13 mouse cellular contexts compared by ENCODE assay signal in the genomic region with DNA sequence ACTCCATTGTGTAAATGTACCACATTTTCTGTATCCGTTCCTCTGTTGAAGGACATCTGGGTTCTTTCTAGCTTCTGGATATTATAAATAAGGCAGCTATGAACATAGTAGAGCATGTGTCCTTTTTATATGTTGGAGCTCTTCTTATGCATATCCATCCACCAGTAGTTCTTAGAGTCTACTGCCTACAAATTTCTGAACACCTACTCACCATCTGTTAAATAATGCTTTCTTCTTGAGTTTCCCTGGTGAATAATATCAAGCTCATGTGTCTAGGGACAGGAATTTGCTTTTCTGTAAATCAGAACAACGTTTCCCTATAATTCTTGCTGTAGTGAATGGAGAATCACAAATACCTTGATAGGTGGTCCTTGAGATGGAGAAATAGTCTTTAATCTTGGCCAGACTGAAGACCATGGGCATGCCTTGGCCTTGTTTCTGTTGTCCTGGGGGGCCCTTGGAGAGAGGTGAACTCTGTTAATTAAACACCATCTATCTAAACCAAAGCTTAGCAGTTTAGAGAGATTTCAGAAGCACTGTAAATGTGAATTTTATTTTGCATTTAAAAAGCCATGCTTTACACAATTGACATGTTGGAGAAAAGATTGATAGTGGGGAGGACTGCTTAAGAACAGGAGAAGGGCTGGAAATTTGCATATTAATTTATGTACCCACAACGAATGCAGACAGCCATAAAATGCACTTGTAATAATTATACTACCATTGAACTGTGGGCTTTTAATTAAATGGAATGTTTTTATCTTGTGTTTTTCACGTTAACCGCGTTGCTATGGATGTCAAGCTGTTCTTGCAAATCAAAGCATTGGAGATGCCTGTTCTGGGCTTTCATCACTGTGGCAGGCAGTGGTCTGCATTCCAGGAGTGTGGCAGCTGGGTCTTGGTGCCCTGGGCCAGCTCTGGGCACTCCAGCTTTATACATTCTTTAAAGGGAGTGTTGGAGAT.
A peak's percentile ranks its signal among the peaks of the same experiment; 100 is the strongest.
DNase-seq lines count a peak whose midpoint lies in the region; ATAC-seq lines count a peak whose summit lies in the region.
"Had no signal": no experiment of that assay in that cellular context is flagged by ENCODE, and none has a peak within 500 bp of the region (broad histone marks: within the 10 kb centered on the region; RNA-seq: fewer than 3 reads in every experiment).

No protein-coding gene starts in this region.

- H3K9ac ChIP-seq in forebrain, embryonic 14.5 days (ENCODE audit: low read length): no peak overlapping the region
- H3K9ac ChIP-seq in neural tube, embryonic 13.5 days: no peak overlapping the region
- H3K9ac ChIP-seq in kidney, embryonic 14.5 days (ENCODE audit: low read depth, low read length): no peak overlapping the region
- H3K9ac ChIP-seq: embryonic facial prominence, embryonic 13.5 days had no signal

- peaks cover 9% of the 10 kb centered on the region for H3K4me1 ChIP-seq in forebrain, embryonic 14.5 days (ENCODE audit: control insufficient read depth, insufficient read depth, low read length)
- peaks cover 16% of the 10 kb centered on the region for H3K4me1 ChIP-seq in neural tube, embryonic 13.5 days (replicated peaks)
- H3K4me1 ChIP-seq in kidney, embryonic 14.5 days (ENCODE audit: control insufficient read depth, insufficient read depth, low read length): no peaks in the 10 kb centered on the region
- H3K4me1 ChIP-seq: embryonic facial prominence, embryonic 13.5 days had no signal

- WGBS in forebrain, embryonic 14.5 days: 22% methylated on average over 6 of the region's 6 CpGs
- 29% methylated on average over 6 of the region's 6 CpGs for WGBS in neural tube, embryonic 13.5 days
- WGBS in kidney, embryonic 14.5 days: 53% methylated on average over 6 of the region's 6 CpGs

- H3K4me2 ChIP-seq in forebrain, embryonic 14.5 days (ENCODE audit: low read length): no peak overlapping the region
- no peak overlapping the region for H3K4me2 ChIP-seq in neural tube, embryonic 13.5 days
- no peak overlapping the region for H3K4me2 ChIP-seq in kidney, embryonic 14.5 days (replicated peaks; ENCODE audit: low read depth, low read length)
- H3K4me2 ChIP-seq: embryonic facial prominence, embryonic 13.5 days; liver, embryonic 11.5 days had no signal

- no peak overlapping the region for H3K4me3 ChIP-seq in forebrain, embryonic 14.5 days (ENCODE audit: low read depth, low read length)
- H3K4me3 ChIP-seq in neural tube, embryonic 13.5 days: no peak overlapping the region
- H3K4me3 ChIP-seq in kidney, embryonic 14.5 days (ENCODE audit: low read length): no peak overlapping the region
- H3K4me3 ChIP-seq: embryonic facial prominence, embryonic 13.5 days; heart, embryonic 10.5 days had no signal

- ATAC-seq in forebrain, embryonic 14.5 days: peak; percentile 95
- peak; percentile 91 for ATAC-seq in neural tube, embryonic 13.5 days (ENCODE audit: low read depth)
- ATAC-seq in CD4-positive, CD25-positive, alpha-beta regulatory T cell, adult 4 months: no peak
- ATAC-seq in kidney, embryonic 14.5 days (ENCODE audit: low FRiP score, low TSS enrichment): no peak

- peak overlapping the region; percentile 23; the same call in 1 of the 2 replicates for H3K27ac ChIP-seq in forebrain, embryonic 14.5 days (ENCODE audit: low read depth, low read length)
- H3K27ac ChIP-seq in neural tube, embryonic 13.5 days (replicated peaks): peak overlapping the region; percentile 55
- H3K27ac ChIP-seq in kidney, embryonic 14.5 days (ENCODE audit: low read depth, low read length): no peak overlapping the region
- H3K27ac ChIP-seq: embryonic facial prominence, embryonic 13.5 days; heart, embryonic 10.5 days had no signal

- peak; percentile 13 for DNase-seq in left cerebral cortex, postnatal 4 days
- no peak for DNase-seq in left cerebral cortex, adult 9 months (ENCODE audit: low spot score in 2 of 2)
- peak; percentile 93 for DNase-seq in forebrain, embryonic 14.5 days (ENCODE audit: low spot score)
- peak; percentile 31 for DNase-seq in layer of hippocampus, adult 9-11 months
- no peak for DNase-seq in adrenal gland, adult 2 months
- DNase-seq: adrenal gland, postnatal 36 days; cerebellum, adult 9-10 months had no signal

- no peaks in the 10 kb centered on the region for H3K27me3 ChIP-seq in forebrain, embryonic 14.5 days (replicated peaks; ENCODE audit: control insufficient read depth, insufficient read depth, low read length)
- no peaks in the 10 kb centered on the region for H3K27me3 ChIP-seq in neural tube, embryonic 13.5 days
- H3K27me3 ChIP-seq in kidney, embryonic 14.5 days (ENCODE audit: control insufficient read depth, insufficient read depth, low read length): no peaks in the 10 kb centered on the region
- H3K27me3 ChIP-seq: embryonic facial prominence, embryonic 13.5 days had no signal

- H3K9me3 ChIP-seq in forebrain, embryonic 14.5 days (replicated peaks; ENCODE audit: control insufficient read depth, low read length): no peaks in the 10 kb centered on the region
- H3K9me3 ChIP-seq in neural tube, embryonic 13.5 days: no peaks in the 10 kb centered on the region
- no peaks in the 10 kb centered on the region for H3K9me3 ChIP-seq in kidney, embryonic 14.5 days (ENCODE audit: control insufficient read depth, low read length)
- H3K9me3 ChIP-seq: embryonic facial prominence, embryonic 13.5 days; heart, embryonic 10.5 days had no signal

- no peaks in the 10 kb centered on the region for H3K36me3 ChIP-seq in forebrain, embryonic 14.5 days (ENCODE audit: control insufficient read depth, insufficient read depth, low read length)
- no peaks in the 10 kb centered on the region for H3K36me3 ChIP-seq in neural tube, embryonic 13.5 days
- H3K36me3 ChIP-seq in kidney, embryonic 14.5 days (ENCODE audit: control insufficient read depth, insufficient read depth, low read length): no peaks in the 10 kb centered on the region
- H3K36me3 ChIP-seq: embryonic facial prominence, embryonic 13.5 days; heart, embryonic 10.5 days had no signal

- intact Hi-C loops in left cerebral cortex, postnatal 4 days (cut with DNase I): no loop called here

Comparison
In these comparisons a context has a peak if more than half of its experiments do, and no peak if none do; other contexts are left out.
1. DNase-seq: peak in left cerebral cortex, postnatal 4 days (single experiment), forebrain, embryonic 14.5 days (single experiment) and layer of hippocampus, adult 9-11 months (single experiment); none in left cerebral cortex, adult 9 months (0 of 2) and adrenal gland, adult 2 months (single experiment).
2. ATAC-seq: peak in forebrain, embryonic 14.5 days (single experiment) and neural tube, embryonic 13.5 days (single experiment); none in CD4-positive, CD25-positive, alpha-beta regulatory T cell, adult 4 months (single experiment) and kidney, embryonic 14.5 days (single experiment).